Mouse (Mus musculus) cerebellum, adult 9-11 months (tissue): Measurements from ENCODE around the gene Olfr533.
"Not testable (repeated sequence)": the region's sequence is repeated elsewhere in the genome, so short reads cannot be mapped to it uniquely, and the experiment has no call there.

Experiments used
- DNase-seq: peaks from one replicate; pipeline ENCODE4 v3.0.0; 2022

The Olfr533 gene

GRCm38 (mm10) chr7:140463070-140463469 lies at the start of gene Olfr533:
TSS of gene Olfr533 (plus strand) at chr7:140463370.
- DNase-seq: not testable (repeated sequence)

GRCm38 (mm10) chr7:140421539-140421938 lies 41.6 kb upstream of the Olfr533 start, which contains the start of gene Olfr532:
TSS of gene Olfr532 (minus strand) at chr7:140421639.
- no peak for DNase-seq

- DNase-seq: no peak
Measured at GRCm38 (mm10) chr7:140443141-140443540, 20.0 kb upstream of the Olfr533 start.

- no peak for DNase-seq
Measured at GRCm38 (mm10) chr7:140477886-140478285, 14.7 kb downstream of the Olfr533 start.

- no peak for DNase-seq
Measured at GRCm38 (mm10) chr7:140478733-140479132, 15.6 kb downstream of the Olfr533 start.

- DNase-seq: no peak
Measured at GRCm38 (mm10) chr7:140483916-140484315, 20.7 kb downstream of the Olfr533 start, which contains the start of gene Olfr535. TSS of gene Olfr535 (plus strand) at chr7:140484216.

- DNase-seq: no peak
Measured at GRCm38 (mm10) chr7:140488981-140489380, 25.8 kb downstream of the Olfr533 start.

GRCm38 (mm10) chr7:140494231-140494630 lies 31.1 kb downstream of the Olfr533 start:
- DNase-seq: no peak

- DNase-seq: no peak
Measured at GRCm38 (mm10) chr7:140494702-140495101, 31.5 kb downstream of the Olfr533 start.

GRCm38 (mm10) chr7:140507346-140508021 lies 44.3 kb downstream of the Olfr533 start, which contains the start of gene Olfr536:
TSS of gene Olfr536 (minus strand) at chr7:140507396.
- not testable (repeated sequence) for DNase-seq
